Mouse (Mus musculus) megakaryocyte, embryonic 14.5 days (primary cell): ENCODE measurements around the gene Olfr93.

Source experiments
- FLI1 ChIP-seq: IDR thresholded peaks from 2 replicates; pipeline ENCODE4 v1.6.1; 2012; ENCODE audit warnings: low read length, inconsistent platforms, mixed read lengths
- GATA1 ChIP-seq: IDR thresholded peaks from 3 replicates; pipeline ENCODE4 v1.6.1; 2012; ENCODE audit warnings: mixed read lengths, low read length, inconsistent platforms, borderline replicate concordance

DNA sequence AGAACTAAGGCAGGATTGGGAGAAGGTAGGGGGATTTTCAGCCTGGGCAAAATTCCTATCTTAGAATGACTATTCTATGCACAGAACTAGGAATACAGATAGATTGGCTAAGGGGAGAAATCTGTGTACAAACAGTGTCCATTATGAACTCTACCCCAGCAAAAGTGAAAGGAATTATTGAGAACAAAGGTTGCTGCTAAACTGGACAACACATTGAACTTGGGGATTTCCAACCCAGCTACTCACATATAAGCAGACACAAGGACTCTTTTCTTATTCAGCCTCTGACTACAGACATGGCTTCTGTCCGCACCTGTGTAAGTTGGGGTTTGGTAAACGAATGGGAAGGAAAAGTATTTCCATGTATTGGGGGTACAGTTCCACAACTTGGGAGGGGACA, 32.4 kb upstream of the Olfr93 start, which contains the start of gene Ubd:
- TF ChIP-seq GATA1 (no peak), FLI1 (no peak)
